Mouse (Mus musculus) liver, embryonic 16.5 days (tissue): ENCODE results near the gene Myt1l. TPM values are rescaled to one million over a fixed set of nuclear protein-coding genes. Genes with fewer than 3 reads are reported as not detected.

ENCODE experiments used
- ATAC-seq: fragments of 200-750 bp; cut with Nextera tagmentation; 2 replicates; pipeline ENCODE4 v1.8.0; 2017; ENCODE audit warnings: low read depth, mild to moderate bottlenecking, moderate number of reproducible peaks, moderate library complexity
- H3K27ac ChIP-seq: fragments of 300-500 bp; sonication (generic); 2 replicates; pipeline ENCODE4 v1.5.1; 2014; ENCODE audit warnings: mild to moderate bottlenecking, low read length
- H3K27me3 ChIP-seq: fragments of 300-500 bp; sonication (generic); 2 replicates; pipeline ENCODE4 v1.6.1; 2014; ENCODE audit warnings: low read depth, low read length, mixed read lengths; ENCODE audit not compliant: control insufficient read depth, insufficient read depth
- H3K36me3 ChIP-seq: fragments of 300-500 bp; sonication (generic); 2 replicates; pipeline ENCODE4 v1.6.1; 2014; ENCODE audit warnings: mild to moderate bottlenecking; ENCODE audit not compliant: control insufficient read depth, insufficient read depth
- H3K4me1 ChIP-seq: fragments of 300-500 bp; sonication (generic); 2 replicates; pipeline ENCODE4 v1.6.1; 2014; ENCODE audit warnings: low read depth, low read length, mixed read lengths; ENCODE audit not compliant: control insufficient read depth
- H3K4me2 ChIP-seq: fragments of 300-500 bp; sonication (generic); 2 replicates; pipeline ENCODE4 v1.6.1; 2014; ENCODE audit warnings: low read depth, low read length, mixed read lengths
- H3K4me3 ChIP-seq: fragments of 300-500 bp; sonication (generic); 2 replicates; pipeline ENCODE4 v1.5.1; 2014; ENCODE audit warnings: low read depth, mild to moderate bottlenecking, low read length
- H3K9ac ChIP-seq: fragments of 300-500 bp; sonication (generic); 2 replicates; pipeline ENCODE4 v1.6.1; 2014; ENCODE audit warnings: low read depth, low read length
- H3K9me3 ChIP-seq: fragments of 300-500 bp; sonication (generic); replicated peaks from 2 replicates; pipeline ENCODE4 v1.6.1; 2016; ENCODE audit warnings: low read length; ENCODE audit not compliant: control insufficient read depth
- WGBS: fragments of 180-500 bp; shearing (Covaris S2); extraction: QIAGEN DNeasy Blood & Tissue Kit; methylation state at CpG from one replicate; pipeline ENCODE4 v1.1.7; 2014; ENCODE audit not compliant: insufficient replicate concordance; 5-methylcytosine and 5-hydroxymethylcytosine counted together
- polyA plus RNA-seq: library from polyadenylated mRNA; unstranded; fragments of >200 nt; fragmentation: Nextera tagmentation; extraction: Ambion mirVana; gene quantifications from 2 replicates; pipeline ENCODE4 v1.2.1, GENCODE M21; 2015

The Myt1l gene
- polyA plus RNA-seq, 1 experiment from 2014 or later = 0.07 TPM

GRCm38 (mm10) chr12:29599916-29600315 lies 71.7 kb downstream of the Myt1l start:
- Histone ChIP-seq H3K4me2 (no peak overlapping the region), H3K36me3 (no peaks in the 10 kb centered on the region), H3K9ac (no peak overlapping the region), H3K4me1 (no peaks in the 10 kb centered on the region), H3K4me3 (no peak overlapping the region), H3K27me3 (no peaks in the 10 kb centered on the region), H3K27ac (no peak overlapping the region), H3K9me3 (no peaks in the 10 kb centered on the region)
- ATAC-seq = no peak
- 37% methylated on average over 6 of the region's 6 CpGs for WGBS

GRCm38 (mm10) chr12:29601223-29601622 lies 73.0 kb downstream of the Myt1l start:
- no peak for ATAC-seq
- Histone ChIP-seq H3K27me3 (no peaks in the 10 kb centered on the region), H3K36me3 (no peaks in the 10 kb centered on the region), H3K4me1 (no peaks in the 10 kb centered on the region), H3K27ac (no peak overlapping the region), H3K9ac (no peak overlapping the region), H3K9me3 (no peaks in the 10 kb centered on the region), H3K4me2 (no peak overlapping the region), H3K4me3 (no peak overlapping the region)
- 60% methylated on average over 6 of the region's 6 CpGs for WGBS

GRCm38 (mm10) chr12:29604659-29605058 lies 76.5 kb downstream of the Myt1l start:
- Histone ChIP-seq H3K9ac (no peak overlapping the region), H3K4me1 (no peaks in the 10 kb centered on the region), H3K27ac (no peak overlapping the region), H3K36me3 (no peaks in the 10 kb centered on the region), H3K9me3 (no peaks in the 10 kb centered on the region), H3K4me3 (no peak overlapping the region), H3K4me2 (no peak overlapping the region), H3K27me3 (no peaks in the 10 kb centered on the region)
- WGBS = 54% methylated on average over 7 of the region's 7 CpGs
- no peak for ATAC-seq

GRCm38 (mm10) chr12:29605124-29605523 lies 76.9 kb downstream of the Myt1l start:
- 58% methylated on average over 5 of the region's 5 CpGs for WGBS
- H3K27me3 ChIP-seq = no peaks in the 10 kb centered on the region
- H3K36me3 ChIP-seq = no peaks in the 10 kb centered on the region
- H3K4me2 ChIP-seq = no peak overlapping the region
- no peak for ATAC-seq
- no peaks in the 10 kb centered on the region for H3K4me1 ChIP-seq
- no peaks in the 10 kb centered on the region for H3K9me3 ChIP-seq
- no peak overlapping the region for H3K4me3 ChIP-seq
- H3K9ac ChIP-seq = no peak overlapping the region
- no peak overlapping the region for H3K27ac ChIP-seq

- H3K4me2 ChIP-seq = no peak overlapping the region
- no peak overlapping the region for H3K4me3 ChIP-seq
- H3K9ac ChIP-seq = no peak overlapping the region
- H3K4me1 ChIP-seq = no peaks in the 10 kb centered on the region
- H3K27me3 ChIP-seq = no peaks in the 10 kb centered on the region
- 58% methylated on average over 6 of the region's 6 CpGs for WGBS
- no peaks in the 10 kb centered on the region for H3K36me3 ChIP-seq
- ATAC-seq = no peak
- no peak overlapping the region for H3K27ac ChIP-seq
- H3K9me3 ChIP-seq = no peaks in the 10 kb centered on the region
These were observed 78.0 kb downstream of the Myt1l start for GRCm38 (mm10) chr12:29606221-29606620.

GRCm38 (mm10) chr12:29617746-29618145 lies 89.6 kb downstream of the Myt1l start:
- Histone ChIP-seq H3K36me3 (no peaks in the 10 kb centered on the region), H3K4me1 (no peaks in the 10 kb centered on the region), H3K4me3 (no peak overlapping the region), H3K9ac (no peak overlapping the region), H3K27me3 (no peaks in the 10 kb centered on the region), H3K27ac (no peak overlapping the region), H3K9me3 (no peaks in the 10 kb centered on the region), H3K4me2 (no peak overlapping the region)
- no peak for ATAC-seq

GRCm38 (mm10) chr12:29621530-29621929 lies 93.3 kb downstream of the Myt1l start:
- ATAC-seq = no peak
- no peak overlapping the region for H3K27ac ChIP-seq
- H3K36me3 ChIP-seq = no peaks in the 10 kb centered on the region
- no peaks in the 10 kb centered on the region for H3K27me3 ChIP-seq
- no peak overlapping the region for H3K4me2 ChIP-seq
- 52% methylated on average over 5 of the region's 5 CpGs for WGBS
- H3K9me3 ChIP-seq = no peaks in the 10 kb centered on the region
- H3K4me3 ChIP-seq = no peak overlapping the region
- H3K9ac ChIP-seq = no peak overlapping the region
- no peaks in the 10 kb centered on the region for H3K4me1 ChIP-seq

- no peak overlapping the region for H3K4me2 ChIP-seq
- no peak overlapping the region for H3K4me3 ChIP-seq
- H3K9me3 ChIP-seq = no peaks in the 10 kb centered on the region
- H3K36me3 ChIP-seq = no peaks in the 10 kb centered on the region
- H3K27me3 ChIP-seq = no peaks in the 10 kb centered on the region
- H3K9ac ChIP-seq = no peak overlapping the region
- no peak overlapping the region for H3K27ac ChIP-seq
- 50% methylated on average over 15 of the region's 15 CpGs for WGBS
- no peak for ATAC-seq
- H3K4me1 ChIP-seq = no peaks in the 10 kb centered on the region
These were observed 100.0 kb downstream of the Myt1l start for GRCm38 (mm10) chr12:29627956-29628750.

GRCm38 (mm10) chr12:29629875-29630538 lies 101.8 kb downstream of the Myt1l start:
- Histone ChIP-seq H3K4me2 (no peak overlapping the region), H3K36me3 (no peaks in the 10 kb centered on the region), H3K27me3 (no peaks in the 10 kb centered on the region), H3K4me3 (no peak overlapping the region), H3K9ac (no peak overlapping the region), H3K4me1 (no peaks in the 10 kb centered on the region), H3K27ac (no peak overlapping the region), H3K9me3 (no peaks in the 10 kb centered on the region)
- no peak for ATAC-seq
- 66% methylated on average over 10 of the region's 10 CpGs for WGBS
